Mouse (Mus musculus) liver, adult 2 months (tissue): ENCODE results near the gene Actn2. TPM values are rescaled to one million over a fixed set of nuclear protein-coding genes. Genes with fewer than 3 reads are reported as not detected.

ENCODE experiments used
- DNase-seq: peaks from one replicate; pipeline ENCODE4 v3.0.0-alpha.2; 2011; ENCODE audit warnings: low read depth, low spot score; ENCODE audit errors: extremely low read depth
- H3K27ac ChIP-seq: fragments of 200-500 bp; replicated peaks from 2 replicates; pipeline ENCODE4 v1.5.1; 2012; ENCODE audit warnings: low read depth, mild to moderate bottlenecking, control low read depth, inconsistent platforms, low read length; ENCODE audit not compliant: insufficient read depth
- H3K27me3 ChIP-seq: fragments of 200-500 bp; 2 replicates; pipeline ENCODE4 v1.6.1; 2012; ENCODE audit warnings: mild to moderate bottlenecking, moderate library complexity, low read length, inconsistent platforms; ENCODE audit not compliant: control insufficient read depth, insufficient read depth
- H3K36me3 ChIP-seq: fragments of 200-500 bp; 2 replicates; pipeline ENCODE4 v1.6.1; 2012; ENCODE audit warnings: low read length, inconsistent platforms; ENCODE audit not compliant: control insufficient read depth, insufficient read depth
- H3K4me1 ChIP-seq: fragments of 200-500 bp; 2 replicates; pipeline ENCODE4 v1.6.1; 2011; ENCODE audit warnings: low read length; ENCODE audit not compliant: control insufficient read depth, insufficient read depth
- H3K4me3 ChIP-seq: fragments of 200-500 bp; 2 replicates; pipeline ENCODE4 v1.5.1; 2011; ENCODE audit warnings: low read depth, mild to moderate bottlenecking, control low read depth, low read length, moderate library complexity; ENCODE audit not compliant: insufficient read depth
- H3K79me2 ChIP-seq: fragments of 200-500 bp; 2 replicates; pipeline ENCODE4 v1.6.1; 2012; ENCODE audit warnings: inconsistent platforms, mild to moderate bottlenecking, low read length, moderate library complexity; ENCODE audit not compliant: control insufficient read depth, insufficient read depth
- H3K9ac ChIP-seq: fragments of 200-500 bp; 2 replicates; pipeline ENCODE4 v1.6.1; 2012; ENCODE audit warnings: low read depth, mild to moderate bottlenecking, control low read depth, inconsistent platforms, low read length
- CTCF ChIP-seq: fragments of 200-500 bp; IDR thresholded peaks from 2 replicates; pipeline ENCODE4 v1.5.1; 2011; ENCODE audit warnings: low read depth, low read length, control low read depth
- POLR2A ChIP-seq: fragments of 200-500 bp; IDR thresholded peaks from 2 replicates; pipeline ENCODE4 v1.6.1; 2011; ENCODE audit warnings: low read length, control low read depth; ENCODE audit not compliant: insufficient read depth; ENCODE audit errors: extremely low read depth
- WGBS: fragments of 180-500 bp; shearing (Covaris S2); methylation state at CpG from one replicate; pipeline ENCODE4 v1.1.7; 2018; 5-methylcytosine and 5-hydroxymethylcytosine counted together
- polyA plus RNA-seq: library from polyadenylated mRNA; depleted of rRNA; stranded (reverse); fragments of >200 nt; gene quantifications from 2 replicates; pipeline ENCODE4 v1.2.3, GENCODE M21; 2012
- total RNA-seq: library from RNA; depleted of rRNA; stranded (reverse); fragments of >200 nt; gene quantifications from 2 replicates; pipeline ENCODE4 v1.2.3, GENCODE M21; 2014

The Actn2 gene
- total and polyA plus RNA-seq, 2 experiments, result 0.06 to 1.2 TPM

DNA sequence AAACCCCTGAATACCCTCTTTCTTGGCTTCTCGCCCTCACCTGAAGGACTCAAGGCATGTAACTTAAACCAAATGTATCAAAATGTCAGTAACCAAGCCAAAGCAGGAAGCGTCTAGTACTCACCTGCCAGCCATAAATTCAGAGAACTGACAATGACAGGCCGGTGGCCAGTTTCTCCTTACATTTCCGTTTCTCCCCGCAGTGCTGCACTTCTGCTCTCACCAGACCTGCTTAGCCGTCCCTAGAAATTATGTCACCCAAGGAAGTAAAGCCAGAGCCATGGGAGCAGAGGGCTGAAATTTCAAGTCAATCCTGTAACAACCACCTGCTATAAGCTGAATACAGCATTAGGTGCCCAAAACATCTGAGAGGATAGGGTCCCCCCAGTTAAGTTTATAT is 887 bp upstream of the Actn2 start:
- H3K79me2 ChIP-seq, result no peaks in the 10 kb centered on the region
- H3K36me3 ChIP-seq, result no peaks in the 10 kb centered on the region
- 46% methylated on average over 6 of the region's 6 CpGs for WGBS
- TF ChIP-seq POLR2A (no peak), CTCF (no peak)
- H3K4me3 ChIP-seq, result no peak overlapping the region
- no peaks in the 10 kb centered on the region; the same call in 1 of the 2 replicates for H3K4me1 ChIP-seq
- H3K27ac ChIP-seq, result no peak overlapping the region
- peaks cover 10% of the 10 kb centered on the region for H3K27me3 ChIP-seq
- no peak overlapping the region for H3K9ac ChIP-seq
- DNase-seq, result no peak

DNA sequence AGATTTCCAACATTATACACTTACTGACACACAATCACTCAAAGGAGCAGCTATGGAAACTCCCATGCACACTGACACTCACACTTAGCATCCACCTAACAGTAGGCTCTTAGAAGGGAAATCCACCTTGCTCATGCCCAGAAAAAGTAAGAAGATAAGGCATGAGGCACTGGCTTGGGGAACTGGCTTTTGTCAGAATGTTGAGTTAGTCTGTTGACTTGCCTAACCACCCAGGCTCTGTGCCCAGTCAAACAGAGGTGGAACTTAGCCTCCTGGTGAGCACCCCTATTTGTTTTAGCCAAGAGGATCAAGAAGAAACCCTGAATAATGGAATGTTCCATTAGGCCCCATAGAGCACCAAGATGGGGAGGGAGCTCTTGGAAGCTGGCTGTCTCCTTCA is 1.1 kb downstream of the Actn2 start:
- Histone ChIP-seq H3K36me3 (no peaks in the 10 kb centered on the region), H3K79me2 (no peaks in the 10 kb centered on the region), H3K4me3 (no peak overlapping the region), H3K27ac (no peak overlapping the region), H3K4me1 (no peaks in the 10 kb centered on the region; the same call in 1 of the 2 replicates), H3K27me3 (peaks cover 10% of the 10 kb centered on the region), H3K9ac (no peak overlapping the region)
- peak; percentile 7 for DNase-seq
- TF ChIP-seq POLR2A (no peak), CTCF (no peak)

DNA sequence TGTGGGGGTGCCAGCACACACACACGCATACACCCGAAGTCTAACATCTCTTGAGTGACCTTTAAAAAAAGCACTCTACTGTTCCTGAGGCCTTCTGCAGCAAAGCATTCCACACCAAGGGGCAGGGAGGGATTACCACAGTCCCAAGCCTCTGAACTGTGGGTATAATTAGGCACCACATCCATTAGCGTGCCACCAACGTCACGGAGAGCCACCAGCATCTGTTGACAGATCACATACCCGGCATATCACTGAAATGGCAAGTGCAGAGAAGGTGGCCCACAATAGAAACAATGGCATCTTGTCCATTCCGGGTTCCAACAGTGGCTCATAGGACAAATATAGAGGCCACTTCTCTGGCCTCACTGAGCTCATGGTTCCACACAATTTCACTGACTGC is 2.8 kb downstream of the Actn2 start:
- Histone ChIP-seq H3K9ac (no peak overlapping the region), H3K27ac (no peak overlapping the region), H3K27me3 (peaks cover 10% of the 10 kb centered on the region), H3K36me3 (no peaks in the 10 kb centered on the region), H3K4me1 (no peaks in the 10 kb centered on the region; the same call in 1 of the 2 replicates), H3K4me3 (no peak overlapping the region), H3K79me2 (no peaks in the 10 kb centered on the region)
- DNase-seq, result no peak
- WGBS, result 84% methylated on average over 7 of the region's 7 CpGs
- TF ChIP-seq CTCF (no peak), POLR2A (no peak)

DNA sequence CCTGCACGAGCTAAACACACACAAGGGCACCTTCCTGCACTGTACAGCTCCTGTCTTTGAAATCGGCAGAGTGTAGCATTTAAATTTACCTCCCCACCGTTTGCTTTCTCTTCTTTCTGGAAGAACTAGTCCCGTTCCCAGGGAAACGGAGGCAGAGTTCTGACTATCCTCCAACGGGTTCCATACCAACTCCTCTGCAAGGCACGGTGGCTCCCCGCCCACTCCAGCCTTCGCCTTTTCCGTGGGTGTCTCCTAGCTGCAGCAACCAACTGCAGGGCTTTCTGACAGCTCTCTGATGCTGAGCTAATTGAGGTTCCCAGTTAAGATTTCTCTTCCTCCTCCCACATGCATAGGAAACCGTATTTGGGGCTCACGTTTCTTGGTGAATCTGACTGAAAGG is 6.5 kb downstream of the Actn2 start:
- 0 out of 2 replicates have a peak, but pooled peaks cover 3% of the 10 kb centered on the region for H3K27me3 ChIP-seq
- H3K79me2 ChIP-seq, result no peaks in the 10 kb centered on the region
- no peak for TF ChIP-seq POLR2A
- TF ChIP-seq CTCF, result no peak
- H3K4me3 ChIP-seq, result no peak overlapping the region
- H3K27ac ChIP-seq, result no peak overlapping the region
- H3K4me1 ChIP-seq, result no peaks in the 10 kb centered on the region
- WGBS, result 65% methylated on average over 12 of the region's 12 CpGs
- H3K36me3 ChIP-seq, result no peaks in the 10 kb centered on the region
- no peak for DNase-seq
- no peak overlapping the region for H3K9ac ChIP-seq

DNA sequence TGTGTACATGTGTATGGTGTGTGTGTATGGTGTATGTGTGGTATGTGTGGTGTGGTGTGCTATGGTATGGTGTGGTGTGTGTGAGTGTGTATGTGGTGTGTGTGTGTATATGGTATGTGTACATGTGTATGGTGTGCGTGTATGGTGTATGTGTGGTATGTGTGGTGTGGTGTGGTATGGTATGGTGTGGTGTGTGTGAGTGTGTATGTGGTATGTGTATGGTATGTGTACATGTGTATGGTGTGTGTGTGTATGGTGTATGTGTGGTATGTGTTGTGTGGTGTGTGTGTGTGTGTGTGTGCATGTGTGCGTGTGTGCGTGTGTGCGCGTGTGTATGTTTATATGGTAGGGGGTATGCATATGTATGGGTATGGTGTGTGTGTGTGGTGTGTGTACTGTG is 9.0 kb downstream of the Actn2 start:
- Histone ChIP-seq H3K9ac (no peak overlapping the region), H3K27me3 (0 out of 2 replicates have a peak, but pooled peaks cover 3% of the 10 kb centered on the region), H3K4me3 (no peak overlapping the region), H3K4me1 (no peaks in the 10 kb centered on the region), H3K36me3 (no peaks in the 10 kb centered on the region), H3K27ac (no peak overlapping the region), H3K79me2 (no peaks in the 10 kb centered on the region)
- no peak for DNase-seq
- no peak for TF ChIP-seq POLR2A
- WGBS, result 95% methylated on average over 5 of the region's 5 CpGs

DNA sequence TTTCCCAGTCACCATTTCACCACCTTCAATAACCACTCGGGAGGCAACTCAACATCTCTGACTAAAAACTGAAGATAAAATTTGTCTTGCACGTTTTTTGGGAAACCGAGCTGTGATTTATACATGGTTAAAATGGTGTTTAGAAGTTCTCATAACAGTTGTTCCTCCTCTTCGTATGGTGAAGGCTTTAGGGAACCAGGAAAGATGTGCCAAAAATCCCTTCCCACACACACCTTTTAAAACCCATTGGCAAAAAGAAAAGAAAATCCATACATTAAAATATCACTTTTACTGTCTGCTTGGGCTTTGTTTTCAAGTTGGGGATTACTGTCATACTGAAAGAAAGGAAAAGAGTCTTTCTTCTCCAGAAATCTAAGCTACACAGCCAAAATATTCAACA is 12.2 kb downstream of the Actn2 start:
- DNase-seq, result no peak
- whole genome bisulfite sequencing, result 75% methylated on average over 4 of the region's 4 CpGs

More for the DNA sequence above, 12.2 kb downstream of the Actn2 start:
- Histone ChIP-seq H3K4me1 (no peaks in the 10 kb centered on the region), H3K9ac (no peak overlapping the region), H3K27me3 (0 out of 2 replicates have a peak, but pooled peaks cover 3% of the 10 kb centered on the region), H3K4me3 (no peak overlapping the region), H3K79me2 (no peaks in the 10 kb centered on the region), H3K27ac (no peak overlapping the region), H3K36me3 (no peaks in the 10 kb centered on the region)
- TF ChIP-seq CTCF (no peak), POLR2A (no peak)
